Mouse (Mus musculus) retina, embryonic 14.5 days (tissue): ENCODE results near the gene Nvl.

Source experiments
- DNase-seq: peaks from one replicate; pipeline ENCODE4 v3.0.0-alpha.2; 2015; ENCODE audit warnings: low spot score

Nvl gene

DNA sequence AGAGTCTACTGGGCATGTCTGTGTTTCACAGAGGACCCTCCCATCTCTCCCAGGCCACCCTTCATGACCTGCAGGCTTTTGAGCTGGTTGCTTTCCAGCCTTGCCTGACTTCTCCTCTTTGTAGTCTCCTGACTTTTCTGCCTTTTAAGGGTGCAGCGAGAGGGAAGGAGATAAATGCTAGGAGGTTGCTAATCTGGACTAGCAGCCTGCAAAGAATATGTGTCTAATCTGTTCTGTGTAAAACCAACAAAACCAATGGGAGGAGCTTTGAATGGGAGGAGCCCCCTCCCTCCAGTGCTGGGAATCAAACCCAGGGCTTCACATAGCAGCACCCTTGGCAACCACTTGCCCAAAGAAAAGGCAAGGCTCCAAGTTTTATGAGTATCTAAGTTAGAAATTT is 75.7 kb downstream of the Nvl start:
- DNase-seq = no peak

GRCm38 (mm10) chr1:181064648-181065047 is 79.4 kb downstream of the Nvl start:
- no peak for DNase-seq

GRCm38 (mm10) chr1:181063991-181064390 is 80.0 kb downstream of the Nvl start:
- DNase-seq = no peak

DNA sequence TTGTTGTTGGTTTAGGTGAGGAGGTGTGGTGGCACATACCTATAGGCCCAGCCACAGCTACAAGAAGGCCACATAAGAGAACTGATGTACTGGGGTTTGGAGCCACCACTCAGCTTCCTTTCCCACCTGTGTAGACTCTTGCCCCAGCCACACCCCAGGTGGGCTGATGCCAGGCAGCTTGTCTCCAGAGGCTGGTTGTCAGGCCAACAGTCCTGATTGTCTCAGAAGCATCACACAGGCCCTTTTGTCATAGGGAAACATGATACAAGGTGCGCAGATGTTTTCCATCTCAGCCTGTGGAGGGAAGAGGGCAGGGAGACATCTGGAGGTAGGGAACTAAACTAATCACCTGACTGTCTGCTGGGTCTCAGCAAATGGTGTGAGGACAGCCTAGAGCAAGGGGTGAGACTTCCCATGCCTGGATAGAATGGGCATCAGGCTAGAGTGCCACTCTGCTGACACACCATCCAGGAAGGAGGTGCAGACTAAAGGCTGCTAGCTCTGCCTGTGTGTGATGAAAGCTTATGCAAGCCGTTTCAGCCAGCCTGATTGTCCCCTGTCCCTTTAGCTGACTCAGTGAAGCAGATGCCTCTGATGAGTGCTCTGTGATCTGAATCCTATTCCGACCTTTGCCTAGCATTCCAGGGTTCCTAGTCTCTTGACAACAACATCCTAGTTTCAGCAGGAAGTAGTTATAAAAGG is 82.1 kb downstream of the Nvl start:
- no peak for DNase-seq

DNA sequence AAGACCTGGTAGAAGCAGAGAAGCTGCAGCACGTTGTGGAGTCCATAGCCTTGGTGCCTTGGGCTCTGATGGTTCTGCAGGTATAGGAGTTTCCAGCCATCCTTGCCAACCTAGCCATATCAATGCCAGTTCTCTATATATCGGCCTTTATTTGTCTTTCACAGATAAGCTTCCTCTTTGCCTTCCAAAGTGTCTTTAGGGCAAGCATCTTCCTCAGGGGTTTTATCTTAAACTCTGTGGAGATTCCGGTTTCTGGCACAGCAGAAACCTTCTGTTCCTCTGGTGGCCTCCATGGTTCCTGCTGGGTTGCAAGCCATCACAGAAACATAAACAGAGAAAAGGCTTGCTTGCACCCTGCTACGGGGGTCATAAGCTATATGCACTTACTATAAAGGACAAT is 91.1 kb downstream of the Nvl start:
- no peak for DNase-seq

DNA sequence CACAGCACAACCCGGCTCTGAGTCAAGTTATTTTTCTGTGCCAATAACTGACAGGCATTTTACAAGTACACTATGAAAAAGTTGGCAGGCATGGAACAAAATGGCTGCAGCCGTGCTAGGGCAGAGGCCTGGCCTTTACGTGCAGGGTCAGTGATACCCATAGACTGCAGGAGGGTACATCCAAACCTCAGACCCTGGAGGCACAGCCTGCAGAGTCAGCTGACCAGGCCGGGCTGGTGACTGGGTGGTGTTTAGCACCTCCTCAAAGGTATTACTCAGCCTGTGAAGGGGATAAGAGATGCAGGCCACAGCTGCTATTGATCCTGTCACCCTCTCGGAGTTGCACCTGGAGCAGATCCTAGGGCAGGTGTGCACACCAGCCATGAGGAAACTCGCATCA is 93.1 kb downstream of the Nvl start, which contains the start of gene 9130409I23Rik:
Gene 9130409I23Rik, plus strand, starts transcription at position 301 of the 400 bp plus-strand sequence.
- no peak for DNase-seq

GRCm38 (mm10) chr1:181049328-181049842 is 94.6 kb downstream of the Nvl start:
- no peak for DNase-seq

DNA sequence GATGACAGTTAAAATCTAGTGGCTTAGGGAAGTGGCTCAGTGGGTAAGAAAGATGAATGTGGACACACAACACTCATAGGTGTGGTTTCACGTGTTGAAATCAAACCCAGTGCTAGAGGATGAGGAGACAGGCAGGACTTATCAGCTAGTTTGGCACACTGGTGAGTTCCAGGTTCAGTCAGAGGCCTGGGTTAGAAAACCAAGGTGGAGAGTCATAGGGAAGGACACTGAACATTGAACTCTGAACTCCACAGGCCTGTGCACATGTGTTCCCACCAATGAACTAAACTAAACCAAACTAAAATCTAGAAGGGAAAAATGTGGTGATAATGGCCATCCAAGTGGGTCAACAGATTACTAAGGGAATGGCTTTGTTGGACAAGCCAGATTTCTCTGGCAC is 96.5 kb downstream of the Nvl start:
- no peak for DNase-seq

DNA sequence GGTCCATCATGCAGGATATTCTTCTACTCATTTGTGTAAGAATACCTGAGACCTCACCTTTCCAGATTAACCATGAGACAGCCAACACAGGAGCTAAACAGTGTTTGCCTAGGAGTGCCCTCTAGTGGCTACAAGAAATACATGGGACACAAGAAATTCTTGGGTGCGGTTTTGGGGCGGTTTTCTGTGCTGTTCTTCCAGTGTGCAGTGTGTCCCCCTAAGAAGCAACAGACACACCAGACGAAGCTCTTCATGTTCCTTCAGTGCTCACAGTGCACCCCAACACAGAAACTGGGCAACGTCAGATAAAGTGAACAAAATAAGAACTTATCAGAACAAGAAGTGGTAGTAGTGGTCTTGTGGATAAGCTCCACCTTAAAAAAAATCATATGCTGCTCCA is 104.4 kb downstream of the Nvl start:
- DNase-seq = peak; percentile 79

DNA sequence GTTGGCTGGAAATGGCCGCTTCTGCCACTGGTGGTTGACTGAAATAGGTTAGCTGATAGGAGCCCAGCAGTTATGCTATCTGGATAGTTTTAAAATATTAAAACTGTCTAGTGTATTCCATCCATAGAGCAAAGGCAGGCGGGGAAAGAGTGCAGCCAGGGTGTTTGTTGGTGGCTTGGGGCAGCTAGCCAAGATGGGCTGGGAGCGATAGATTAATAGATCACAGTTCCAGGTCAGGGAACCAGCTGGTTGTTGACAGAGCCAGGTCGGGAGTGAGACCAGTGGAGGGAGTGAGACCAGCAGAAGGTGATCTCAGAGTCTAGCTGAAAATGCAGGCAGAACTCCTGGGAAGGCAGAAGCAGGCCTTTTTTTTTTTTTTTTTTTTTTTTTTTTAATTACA is 106.4 kb downstream of the Nvl start:
- DNase-seq = no peak
